Comparison of ENCODE assay signal across 21 mouse cellular contexts in genomic region chr13:41447209-41447608, GRCm38 (mm10). TPM values are rescaled to one million over a fixed set of nuclear protein-coding genes. Genes with fewer than 3 reads are reported as not detected.
A peak's percentile ranks its signal among the peaks of the same experiment; 100 is the strongest.
DNase-seq lines count a peak whose midpoint lies in the region; ATAC-seq and TF ChIP-seq lines count a peak whose summit lies in the region.
"Had no signal": no experiment of that assay in that cellular context is flagged by ENCODE, and none has a peak within 500 bp of the region (broad histone marks: within the 10 kb centered on the region; RNA-seq: fewer than 3 reads in every experiment).

No protein-coding gene starts in this region.

- H3K9me3 ChIP-seq in hindbrain, postnatal 0 days (ENCODE audit: low read length): no peaks in the 10 kb centered on the region
- H3K9me3 ChIP-seq in hindbrain, embryonic 13.5 days: no peaks in the 10 kb centered on the region
- H3K9me3 ChIP-seq in neural tube, embryonic 13.5 days: no peaks in the 10 kb centered on the region
- H3K9me3 ChIP-seq in heart, embryonic 10.5 days: no peaks in the 10 kb centered on the region
- H3K9me3 ChIP-seq: embryonic facial prominence, embryonic 10.5 days; forebrain, embryonic 10.5 days; heart, embryonic 13.5 days; hindbrain, embryonic 12.5 days had no signal

- no peaks in the 10 kb centered on the region for H3K36me3 ChIP-seq in hindbrain, postnatal 0 days (ENCODE audit: insufficient read depth, low read length)
- no peaks in the 10 kb centered on the region for H3K36me3 ChIP-seq in hindbrain, embryonic 13.5 days
- H3K36me3 ChIP-seq in neural tube, embryonic 13.5 days: no peaks in the 10 kb centered on the region
- H3K36me3 ChIP-seq in heart, embryonic 10.5 days: no peaks in the 10 kb centered on the region
- H3K36me3 ChIP-seq: embryonic facial prominence, embryonic 10.5 days; forebrain, embryonic 10.5 days; heart, embryonic 13.5 days; hindbrain, embryonic 12.5 days had no signal

- no peak overlapping the region for H3K4me2 ChIP-seq in hindbrain, postnatal 0 days (ENCODE audit: low read depth, low read length)
- no peak overlapping the region for H3K4me2 ChIP-seq in hindbrain, embryonic 13.5 days
- no peak overlapping the region for H3K4me2 ChIP-seq in neural tube, embryonic 13.5 days
- H3K4me2 ChIP-seq: heart, embryonic 13.5 days; hindbrain, embryonic 12.5 days had no signal

- H3K27me3 ChIP-seq in hindbrain, postnatal 0 days (ENCODE audit: insufficient read depth, low read length): no peaks in the 10 kb centered on the region
- H3K27me3 ChIP-seq in hindbrain, embryonic 13.5 days: no peaks in the 10 kb centered on the region
- H3K27me3 ChIP-seq in neural tube, embryonic 13.5 days: no peaks in the 10 kb centered on the region; the same call in 1 of the 2 replicates
- H3K27me3 ChIP-seq in heart, embryonic 10.5 days (ENCODE audit: insufficient read depth, poor library complexity, severe bottlenecking): peaks cover 100% of the 10 kb centered on the region
- H3K27me3 ChIP-seq: hindbrain, embryonic 12.5 days had no signal

- WGBS in hindbrain, postnatal 0 days: 69% methylated on average over 6 of the region's 6 CpGs
- 67% methylated on average over 6 of the region's 6 CpGs for WGBS in hindbrain, embryonic 13.5 days
- WGBS in neural tube, embryonic 13.5 days: 50% methylated on average over 6 of the region's 6 CpGs
- WGBS in heart, embryonic 10.5 days: 77% methylated on average over 6 of the region's 6 CpGs

- peak; percentile 19 for TF ChIP-seq CTCF in hindbrain, postnatal 0 days (IDR thresholded peaks at IDR 0.05; ENCODE audit: low read depth)

- H3K4me1 ChIP-seq in hindbrain, postnatal 0 days (ENCODE audit: insufficient read depth, low read length): no peaks in the 10 kb centered on the region
- H3K4me1 ChIP-seq in hindbrain, embryonic 13.5 days (replicated peaks): peaks cover 6% of the 10 kb centered on the region; the same call in 1 of the 2 replicates
- H3K4me1 ChIP-seq in neural tube, embryonic 13.5 days (replicated peaks): peaks cover 18% of the 10 kb centered on the region
- H3K4me1 ChIP-seq in heart, embryonic 10.5 days: 0 out of 2 replicates have a peak, but pooled peaks cover 4% of the 10 kb centered on the region
- H3K4me1 ChIP-seq: heart, embryonic 13.5 days had no signal

- no peak for DNase-seq in hindbrain, postnatal 0 days (ENCODE audit: low spot score)
- DNase-seq in left cerebral cortex, postnatal 4 days: peak; percentile 3
- no peak for DNase-seq in left cerebral cortex, postnatal 10 days (ENCODE audit: extremely low spot score in 1 of 2, low spot score in 2 of 2)
- DNase-seq in neural tube, embryonic 10.5 days (ENCODE audit: extremely low spot score, low spot score): no peak
- no peak for DNase-seq in heart, embryonic 10.5 days (ENCODE audit: low spot score)
- DNase-seq: adrenal gland, postnatal 14 days; cerebellum, adult 11-12 months; cerebellum, adult 9-10 months; cerebellum, postnatal 25 days; gastrocnemius, adult 2 months; gastrocnemius, postnatal 25 days; heart, postnatal 4 days had no signal

- ATAC-seq in hindbrain, postnatal 0 days: no peak
- ATAC-seq in hindbrain, embryonic 13.5 days (ENCODE audit: low FRiP score): no peak
- ATAC-seq in neural tube, embryonic 13.5 days (ENCODE audit: low read depth): 0 out of 2 replicates have a peak, but pooled peaks have one; percentile 56
- ATAC-seq: activated CD4-positive, CD25-positive, alpha-beta regulatory T cell, adult 4 months; forebrain, embryonic 14.5 days had no signal

- H3K27ac ChIP-seq in hindbrain, postnatal 0 days: no peak overlapping the region
- no peak overlapping the region for H3K27ac ChIP-seq in hindbrain, embryonic 13.5 days
- H3K27ac ChIP-seq in neural tube, embryonic 13.5 days (replicated peaks): no peak overlapping the region
- no peak overlapping the region for H3K27ac ChIP-seq in heart, embryonic 10.5 days
- H3K27ac ChIP-seq: embryonic facial prominence, embryonic 10.5 days; forebrain, embryonic 10.5 days; gastrocnemius, adult 2 months; heart, embryonic 13.5 days; hindbrain, embryonic 12.5 days had no signal

- no peak overlapping the region for H3K9ac ChIP-seq in hindbrain, postnatal 0 days (replicated peaks; ENCODE audit: low read length)
- H3K9ac ChIP-seq in hindbrain, embryonic 13.5 days: no peak overlapping the region
- no peak overlapping the region for H3K9ac ChIP-seq in neural tube, embryonic 13.5 days
- H3K9ac ChIP-seq: heart, embryonic 13.5 days; hindbrain, embryonic 12.5 days had no signal

- H3K4me3 ChIP-seq in hindbrain, postnatal 0 days (ENCODE audit: low read length): no peak overlapping the region
- no peak overlapping the region for H3K4me3 ChIP-seq in hindbrain, embryonic 13.5 days
- no peak overlapping the region for H3K4me3 ChIP-seq in neural tube, embryonic 13.5 days
- H3K4me3 ChIP-seq in heart, embryonic 10.5 days: no peak overlapping the region
- H3K4me3 ChIP-seq: embryonic facial prominence, embryonic 10.5 days; erythroblast, embryonic 14.5 days; forebrain, embryonic 10.5 days; gastrocnemius, adult 2 months; heart, embryonic 13.5 days; hindbrain, embryonic 12.5 days had no signal

- intact Hi-C loops in left cerebral cortex, postnatal 4 days (cut with DNase I): no loop called here
- intact Hi-C loops in left cerebral cortex, postnatal 10 days (cut with DNase I): no loop called here

RNA-seq across cellular contexts. Expression of gene Nedd9, which starts 40.0 kb away (rescaled TPM):
- 26.5 and 29.7 TPM in 2 replicates for total RNA-seq in hindbrain, postnatal 0 days (2014; rRNA removed)
- 12.2 and 13.1 TPM in 2 replicates for polyA plus RNA-seq in hindbrain, postnatal 0 days (2015; fragmentation: Nextera tagmentation; extraction: Ambion mirVana)
- polyA plus RNA-seq in hindbrain, embryonic 13.5 days (2015; fragmentation: Nextera tagmentation; extraction: Ambion mirVana): 11.5 and 13.3 TPM in 2 replicates
- 10 to 100 TPM; 19.8 to 21.0 TPM for total RNA-seq in left cerebral cortex, postnatal 4 days (2021)
- total RNA-seq in left cerebral cortex, postnatal 10 days (2021): 10 to 100 TPM in 1 of 2 experiments, 1 to 10 TPM in 1; 9.4 to 14.5 TPM
- polyA plus RNA-seq in neural tube, embryonic 13.5 days (2015; fragmentation: Nextera tagmentation; extraction: Ambion mirVana): 13.7 and 14.7 TPM in 2 replicates
- polyA plus RNA-seq in heart, embryonic 10.5 days (2016; fragmentation: Nextera tagmentation; extraction: Ambion mirVana): 14.7 and 15.8 TPM in 2 replicates
- polyA plus RNA-seq: erythroblast, embryonic 14.5 days had no signal
